Mouse (Mus musculus) embryonic fibroblast, embryonic 13.5 days (primary cell): Measurements from ENCODE around the gene Zmiz1. TPM values are rescaled to one million over a fixed set of nuclear protein-coding genes. Genes with fewer than 3 reads are reported as not detected.

Source experiments
- H3K27ac ChIP-seq: 2 replicates; pipeline ENCODE4 v1.5.1; 2012; ENCODE audit warnings: low read length, control low read depth, inconsistent platforms; ENCODE audit not compliant: insufficient read depth
- H3K4me1 ChIP-seq: 2 replicates; pipeline ENCODE4 v1.6.1; 2011; ENCODE audit warnings: low read length; ENCODE audit not compliant: control insufficient read depth, insufficient read depth
- H3K4me3 ChIP-seq: 2 replicates; pipeline ENCODE4 v1.5.1; 2011; ENCODE audit warnings: mild to moderate bottlenecking, control low read depth, low read length; ENCODE audit not compliant: insufficient read depth
- CTCF ChIP-seq: IDR thresholded peaks from 2 replicates; pipeline ENCODE4 v1.5.1; 2011; ENCODE audit warnings: mild to moderate bottlenecking, control low read depth, low read length, moderate library complexity, borderline replicate concordance; ENCODE audit not compliant: insufficient read depth
- POLR2A ChIP-seq: IDR thresholded peaks from 2 replicates; pipeline ENCODE4 v1.6.1; 2011; ENCODE audit warnings: low read depth, mild to moderate bottlenecking, control low read depth, low read length, moderate library complexity
- polyA plus RNA-seq: library from polyadenylated mRNA; stranded (reverse); fragments of >200 nt; gene quantifications from 2 replicates; pipeline ENCODE4 v1.2.4, GENCODE M21; 2011; ENCODE audit warnings: low read depth; ENCODE audit not compliant: missing spikeins, insufficient read length

Zmiz1 gene
- polyA plus RNA-seq, 1 experiment: 61.9 TPM

GRCm38 (mm10) chr14:25539493-25540116, 80.6 kb downstream of the Zmiz1 start:
- Histone ChIP-seq H3K4me3 (no peak overlapping the region), H3K4me1 (peaks cover 7% of the 10 kb centered on the region; the same call in 1 of the 2 replicates), H3K27ac (no peak overlapping the region)
- TF ChIP-seq POLR2A (no peak), CTCF (peak; percentile 16; the same call in 1 of the 2 replicates)

GRCm38 (mm10) chr14:25540172-25540571, 81.2 kb downstream of the Zmiz1 start:
- TF ChIP-seq CTCF (no peak), POLR2A (no peak)
- H3K4me3 ChIP-seq: no peak overlapping the region
- H3K4me1 ChIP-seq: peaks cover 5% of the 10 kb centered on the region; the same call in 1 of the 2 replicates
- H3K27ac ChIP-seq: no peak overlapping the region

- Histone ChIP-seq H3K4me3 (no peak overlapping the region), H3K4me1 (peaks cover 5% of the 10 kb centered on the region; the same call in 1 of the 2 replicates), H3K27ac (no peak overlapping the region)
- TF ChIP-seq CTCF (no peak), POLR2A (no peak)
Observed at GRCm38 (mm10) chr14:25541213-25541612, 82.2 kb downstream of the Zmiz1 start.

GRCm38 (mm10) chr14:25543098-25543497, 84.1 kb downstream of the Zmiz1 start:
- no peak overlapping the region for H3K27ac ChIP-seq
- H3K4me3 ChIP-seq: no peak overlapping the region
- peaks cover 15% of the 10 kb centered on the region for H3K4me1 ChIP-seq
- no peak for TF ChIP-seq CTCF
- no peak for TF ChIP-seq POLR2A

GRCm38 (mm10) chr14:25543927-25544326, 84.9 kb downstream of the Zmiz1 start:
- TF ChIP-seq POLR2A (no peak), CTCF (no peak)
- Histone ChIP-seq H3K4me3 (no peak overlapping the region), H3K27ac (no peak overlapping the region), H3K4me1 (peaks cover 15% of the 10 kb centered on the region)

GRCm38 (mm10) chr14:25546852-25547621, 88.1 kb downstream of the Zmiz1 start:
- TF ChIP-seq POLR2A (no peak), CTCF (no peak)
- H3K4me1 ChIP-seq: peaks cover 20% of the 10 kb centered on the region
- H3K4me3 ChIP-seq: no peak overlapping the region
- H3K27ac ChIP-seq: peak overlapping the region; percentile 18; the same call in 1 of the 2 replicates

- peaks cover 17% of the 10 kb centered on the region for H3K4me1 ChIP-seq
- TF ChIP-seq CTCF (no peak), POLR2A (no peak)
Observed at GRCm38 (mm10) chr14:25547882-25548281, 88.9 kb downstream of the Zmiz1 start.

GRCm38 (mm10) chr14:25548650-25549049, 89.7 kb downstream of the Zmiz1 start:
- Histone ChIP-seq H3K4me1 (peaks cover 15% of the 10 kb centered on the region), H3K27ac (no peak overlapping the region), H3K4me3 (no peak overlapping the region)
- TF ChIP-seq POLR2A (no peak), CTCF (no peak)

More at GRCm38 (mm10) chr14:25547882-25548281, 88.9 kb downstream of the Zmiz1 start:
- peak overlapping the region; percentile 18; the same call in 1 of the 2 replicates for H3K27ac ChIP-seq
- no peak overlapping the region for H3K4me3 ChIP-seq

GRCm38 (mm10) chr14:25549125-25549524, 90.1 kb downstream of the Zmiz1 start:
- Histone ChIP-seq H3K4me1 (peaks cover 15% of the 10 kb centered on the region), H3K4me3 (no peak overlapping the region), H3K27ac (no peak overlapping the region)
- TF ChIP-seq POLR2A: no peak
- TF ChIP-seq CTCF: no peak

- peaks cover 15% of the 10 kb centered on the region for H3K4me1 ChIP-seq
- TF ChIP-seq CTCF (no peak), POLR2A (no peak)
- H3K4me3 ChIP-seq: no peak overlapping the region
- no peak overlapping the region for H3K27ac ChIP-seq
Observed at GRCm38 (mm10) chr14:25549871-25550840, 91.2 kb downstream of the Zmiz1 start.
